Mouse (Mus musculus) embryonic facial prominence, embryonic 11.5 days (tissue): ENCODE measurements around the gene Olfr164. TPM values are rescaled to one million over a fixed set of nuclear protein-coding genes. Genes with fewer than 3 reads are reported as not detected.

Experiments
- ATAC-seq: fragments of 200-750 bp; cut with Nextera tagmentation; replicated peaks from 2 replicates; pipeline ENCODE4 v1.8.0; 2017; ENCODE audit warnings: low read depth; ENCODE audit not compliant: insufficient number of reproducible peaks, low FRiP score, low TSS enrichment
- DNase-seq: peaks from one replicate; pipeline ENCODE4 v3.0.0-alpha.2; 2015; ENCODE audit warnings: low spot score
- H3K27ac ChIP-seq: fragments of 300-500 bp; sonication (generic); replicated peaks from 2 replicates; pipeline ENCODE4 v1.5.1; 2014; ENCODE audit warnings: mild to moderate bottlenecking, low read depth, low read length, control low read depth
- H3K27me3 ChIP-seq: fragments of 300-500 bp; sonication (generic); 2 replicates; pipeline ENCODE4 v1.6.1; 2014; ENCODE audit warnings: mild to moderate bottlenecking, low read length, moderate library complexity, mixed read lengths; ENCODE audit not compliant: control insufficient read depth, insufficient read depth
- H3K36me3 ChIP-seq: fragments of 300-500 bp; sonication (generic); replicated peaks from 2 replicates; pipeline ENCODE4 v1.6.1; 2014; ENCODE audit warnings: low read depth, mild to moderate bottlenecking, low read length, moderate library complexity, mixed read lengths; ENCODE audit not compliant: control insufficient read depth, insufficient read depth
- H3K4me1 ChIP-seq: fragments of 300-500 bp; sonication (generic); 2 replicates; pipeline ENCODE4 v1.6.1; 2014; ENCODE audit warnings: low read length, mixed read lengths; ENCODE audit not compliant: control insufficient read depth, insufficient read depth
- H3K4me2 ChIP-seq: fragments of 300-500 bp; sonication (generic); 2 replicates; pipeline ENCODE4 v1.6.1; 2014; ENCODE audit warnings: low read depth, mild to moderate bottlenecking, control low read depth, low read length, moderate library complexity
- H3K4me3 ChIP-seq: fragments of 300-500 bp; sonication (generic); 2 replicates; pipeline ENCODE4 v1.5.1; 2014; ENCODE audit warnings: low read depth, low read length, control low read depth
- H3K9ac ChIP-seq: fragments of 300-500 bp; sonication (generic); replicated peaks from 2 replicates; pipeline ENCODE4 v1.6.1; 2014; ENCODE audit warnings: mild to moderate bottlenecking, control low read depth, low read length
- H3K9me3 ChIP-seq: fragments of 300-500 bp; sonication (generic); replicated peaks from 2 replicates; pipeline ENCODE4 v1.6.1; 2016; ENCODE audit warnings: mild to moderate bottlenecking, low read length, inconsistent platforms, mixed read lengths; ENCODE audit not compliant: control insufficient read depth
- WGBS: fragments of 180-500 bp; shearing (Covaris S2); extraction: QIAGEN DNeasy Blood & Tissue Kit; methylation state at CpG from one replicate; pipeline ENCODE4 v1.1.7; 2014; 5-methylcytosine and 5-hydroxymethylcytosine counted together
- polyA plus RNA-seq: library from polyadenylated mRNA; unstranded; fragments of >200 nt; fragmentation: Nextera tagmentation; extraction: Ambion mirVana; gene quantifications from 2 replicates; pipeline ENCODE4 v1.2.1, GENCODE M21; 2014

Gene Olfr164
- not detected in 2 replicates for polyA plus RNA-seq

GRCm38 (mm10) chr16:19313964-19314363 is at the start of gene Olfr164:
TSS of gene Olfr164 (minus strand) at chr16:19314064.
- DNase-seq, result no peak
- H3K27ac ChIP-seq, result no peak within 1 kb of the TSS
- H3K4me1 ChIP-seq, result no peaks in the 10 kb centered on the region
- no peak within 1 kb of the TSS for H3K4me3 ChIP-seq
- no peaks in the 10 kb centered on the region for H3K27me3 ChIP-seq
- H3K9me3 ChIP-seq, result no peaks in the 10 kb centered on the region
- no peak within 1 kb of the TSS for H3K4me2 ChIP-seq
- no peaks in the 10 kb centered on the region for H3K36me3 ChIP-seq
- 49% methylated on average over 1 of the region's 1 CpGs for WGBS
- no peak within 1 kb of the TSS for H3K9ac ChIP-seq
- no peak for ATAC-seq

DNA sequence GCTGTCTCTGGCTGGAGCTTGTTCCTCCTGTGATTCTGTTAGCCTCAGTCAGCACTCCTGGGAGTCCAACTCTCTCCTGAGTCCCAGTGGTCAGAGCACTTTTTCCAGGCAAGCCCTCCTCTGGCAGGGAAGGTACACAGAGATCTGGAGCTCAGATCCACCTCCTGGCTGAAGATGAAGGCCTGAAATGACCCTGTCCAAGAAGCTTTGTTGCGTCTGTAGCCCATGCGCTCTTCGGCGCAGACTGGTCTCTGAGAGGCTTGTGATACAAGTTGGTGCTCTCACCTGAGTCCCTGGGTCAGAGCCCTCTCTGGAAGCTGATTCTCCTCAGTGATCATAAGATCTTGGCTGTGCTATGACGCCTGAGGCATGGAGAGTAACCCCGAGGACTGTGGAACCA is 35.2 kb upstream of the Olfr164 start:
- no peak for DNase-seq
- no peaks in the 10 kb centered on the region for H3K36me3 ChIP-seq
- H3K4me2 ChIP-seq, result no peak overlapping the region
- no peak overlapping the region for H3K9ac ChIP-seq
- no peaks in the 10 kb centered on the region for H3K27me3 ChIP-seq
- no peaks in the 10 kb centered on the region for H3K9me3 ChIP-seq
- 94% methylated on average over 6 of the region's 6 CpGs for WGBS
- H3K4me3 ChIP-seq, result no peak overlapping the region
- no peak overlapping the region for H3K27ac ChIP-seq
- no peaks in the 10 kb centered on the region for H3K4me1 ChIP-seq
- no peak for ATAC-seq

GRCm38 (mm10) chr16:19263235-19263634 is 50.6 kb downstream of the Olfr164 start:
- Histone ChIP-seq H3K4me2 (no peak overlapping the region), H3K36me3 (no peaks in the 10 kb centered on the region), H3K27me3 (no peaks in the 10 kb centered on the region), H3K9me3 (no peaks in the 10 kb centered on the region), H3K9ac (no peak overlapping the region), H3K4me3 (no peak overlapping the region), H3K27ac (no peak overlapping the region), H3K4me1 (no peaks in the 10 kb centered on the region)
- DNase-seq (peak; percentile 0), ATAC-seq (no peak)
- WGBS, result 27% methylated on average over 1 of the region's 1 CpGs

- WGBS, result 64% methylated on average over 1 of the region's 1 CpGs
- H3K4me2 ChIP-seq, result no peak overlapping the region
- no peaks in the 10 kb centered on the region for H3K36me3 ChIP-seq
- ATAC-seq, result no peak
- no peaks in the 10 kb centered on the region for H3K27me3 ChIP-seq
- no peak overlapping the region for H3K9ac ChIP-seq
- no peak for DNase-seq
- H3K27ac ChIP-seq, result no peak overlapping the region
- no peaks in the 10 kb centered on the region for H3K4me1 ChIP-seq
- H3K9me3 ChIP-seq, result no peaks in the 10 kb centered on the region
- H3K4me3 ChIP-seq, result no peak overlapping the region
These were observed 53.1 kb downstream of the Olfr164 start for GRCm38 (mm10) chr16:19260780-19261179.

GRCm38 (mm10) chr16:19245835-19246234 is 68.0 kb downstream of the Olfr164 start:
- no peak overlapping the region for H3K27ac ChIP-seq
- no peak overlapping the region for H3K4me2 ChIP-seq
- no peak overlapping the region for H3K9ac ChIP-seq
- no peaks in the 10 kb centered on the region for H3K4me1 ChIP-seq
- H3K4me3 ChIP-seq, result no peak overlapping the region
- 75% methylated on average over 1 of the region's 1 CpGs for WGBS
- no peaks in the 10 kb centered on the region for H3K27me3 ChIP-seq
- DNase-seq (no peak), ATAC-seq (no peak)
- no peaks in the 10 kb centered on the region for H3K36me3 ChIP-seq
- H3K9me3 ChIP-seq, result no peaks in the 10 kb centered on the region

DNA sequence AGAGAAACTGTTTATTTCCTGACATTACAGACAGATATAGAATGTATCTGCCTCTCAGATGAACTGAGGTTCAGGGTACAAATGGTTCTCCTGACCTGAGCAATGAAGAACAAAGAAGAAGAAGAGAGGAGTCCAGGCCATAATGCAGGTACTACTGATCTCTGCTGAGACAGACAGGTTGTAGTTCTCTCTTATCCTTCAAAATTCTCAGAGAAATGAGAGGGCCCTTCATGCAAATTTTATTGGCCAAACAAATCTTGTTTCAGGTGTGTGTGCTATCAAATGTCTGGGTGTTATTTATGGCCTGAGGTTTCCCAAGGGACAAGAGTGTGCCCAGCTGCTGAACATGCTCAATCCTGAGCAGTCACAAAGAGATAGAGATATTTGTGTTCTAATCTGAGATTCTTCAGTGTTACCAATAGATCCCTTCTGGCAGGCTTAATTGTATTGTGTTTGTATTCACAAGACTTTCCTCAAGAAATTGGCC is 72.3 kb downstream of the Olfr164 start:
- no peak overlapping the region for H3K9ac ChIP-seq
- H3K4me3 ChIP-seq, result no peak overlapping the region
- no peak overlapping the region for H3K27ac ChIP-seq
- H3K27me3 ChIP-seq, result no peaks in the 10 kb centered on the region
- DNase-seq (no peak), ATAC-seq (no peak)
- no peaks in the 10 kb centered on the region for H3K36me3 ChIP-seq
- H3K9me3 ChIP-seq, result no peaks in the 10 kb centered on the region
- no peaks in the 10 kb centered on the region for H3K4me1 ChIP-seq
- H3K4me2 ChIP-seq, result no peak overlapping the region

DNA sequence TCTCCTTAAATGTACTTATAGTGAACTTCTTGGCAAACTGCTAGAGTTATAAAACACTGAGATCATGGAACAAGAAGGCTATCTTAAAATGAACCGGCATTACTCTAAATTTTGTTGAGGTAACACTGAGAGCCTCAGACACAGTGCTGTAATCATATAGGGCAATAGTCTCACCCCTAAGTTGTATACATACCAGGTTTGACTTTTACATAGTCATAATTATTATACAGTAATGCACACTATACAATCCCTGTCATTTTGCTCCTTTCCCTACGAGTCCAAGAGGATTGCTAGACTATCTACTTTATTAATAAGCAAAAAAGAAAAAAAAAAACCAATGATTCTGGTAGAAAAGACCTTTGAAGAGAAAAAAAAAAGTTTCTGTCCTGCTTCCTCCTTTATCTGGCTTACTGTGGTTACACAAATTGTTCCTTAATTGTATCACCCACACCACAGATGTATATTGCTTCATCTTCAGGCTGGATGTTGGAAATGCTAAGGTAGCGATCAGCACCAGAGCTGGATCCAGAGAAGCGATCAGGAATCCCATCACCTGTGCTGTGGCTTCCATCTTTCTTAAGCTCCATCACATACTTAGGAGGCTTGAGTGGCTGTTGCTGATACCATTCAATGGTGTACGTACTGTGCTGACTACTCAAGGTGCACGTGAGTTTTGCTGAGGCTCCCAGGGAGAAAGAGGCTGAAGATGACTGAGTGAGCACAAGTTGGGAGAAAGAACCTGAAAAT is 72.9 kb downstream of the Olfr164 start:
- no peak overlapping the region for H3K9ac ChIP-seq
- H3K4me1 ChIP-seq, result no peaks in the 10 kb centered on the region
- H3K36me3 ChIP-seq, result no peaks in the 10 kb centered on the region
- H3K4me3 ChIP-seq, result no peak overlapping the region
- H3K4me2 ChIP-seq, result no peak overlapping the region
- no peaks in the 10 kb centered on the region for H3K27me3 ChIP-seq
- H3K9me3 ChIP-seq, result no peaks in the 10 kb centered on the region
- WGBS, result 87% methylated on average over 6 of the region's 6 CpGs
- ATAC-seq (no peak), DNase-seq (no peak)
- H3K27ac ChIP-seq, result no peak overlapping the region

DNA sequence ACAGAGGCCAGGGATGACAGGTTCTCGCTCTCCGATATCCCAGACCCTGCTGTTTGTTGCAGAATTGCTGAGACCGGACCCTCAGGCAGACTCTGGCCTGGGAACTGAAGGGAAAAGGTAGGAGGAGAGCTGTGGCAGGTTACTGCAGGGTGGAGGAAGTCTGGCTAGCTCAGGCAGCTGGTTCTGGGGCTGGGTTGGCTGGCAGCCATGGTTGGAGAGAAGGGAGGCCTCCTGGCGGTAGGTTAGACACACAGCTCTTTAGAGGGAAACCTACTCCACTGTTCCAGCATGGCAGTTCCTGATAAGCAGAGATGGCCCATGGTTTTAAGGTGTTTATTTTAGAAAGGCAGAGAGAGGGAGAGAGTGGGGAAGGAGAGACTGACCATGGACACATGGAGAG is 77.1 kb downstream of the Olfr164 start:
- DNase-seq (no peak), ATAC-seq (no peak)
- H3K4me2 ChIP-seq, result no peak overlapping the region
- no peaks in the 10 kb centered on the region for H3K9me3 ChIP-seq
- H3K4me1 ChIP-seq, result no peaks in the 10 kb centered on the region
- no peaks in the 10 kb centered on the region for H3K27me3 ChIP-seq
- no peak overlapping the region for H3K9ac ChIP-seq
- H3K36me3 ChIP-seq, result no peaks in the 10 kb centered on the region
- WGBS, result 93% methylated on average over 4 of the region's 4 CpGs
- no peak overlapping the region for H3K4me3 ChIP-seq
- H3K27ac ChIP-seq, result no peak overlapping the region
